Mouse (Mus musculus): Measurements from ENCODE around the gene Wdr95.

GRCm38 (mm10) chr5:149536005-149536404, 7.5 kb downstream of the Wdr95 start:
- no peak for TF ChIP-seq POLR2A (IDR thresholded peaks at IDR 0.05; ENCODE audit: insufficient read depth, low read length)
- no peak for TF ChIP-seq CTCF (IDR thresholded peaks at IDR 0.05; ENCODE audit: low read depth, low read length)
- no peak for TF ChIP-seq EP300 (IDR thresholded peaks at IDR 0.05; ENCODE audit: insufficient read depth, low read depth, low read length)
